Comparison of ENCODE assay signal across 15 mouse cellular contexts in the genomic region with DNA sequence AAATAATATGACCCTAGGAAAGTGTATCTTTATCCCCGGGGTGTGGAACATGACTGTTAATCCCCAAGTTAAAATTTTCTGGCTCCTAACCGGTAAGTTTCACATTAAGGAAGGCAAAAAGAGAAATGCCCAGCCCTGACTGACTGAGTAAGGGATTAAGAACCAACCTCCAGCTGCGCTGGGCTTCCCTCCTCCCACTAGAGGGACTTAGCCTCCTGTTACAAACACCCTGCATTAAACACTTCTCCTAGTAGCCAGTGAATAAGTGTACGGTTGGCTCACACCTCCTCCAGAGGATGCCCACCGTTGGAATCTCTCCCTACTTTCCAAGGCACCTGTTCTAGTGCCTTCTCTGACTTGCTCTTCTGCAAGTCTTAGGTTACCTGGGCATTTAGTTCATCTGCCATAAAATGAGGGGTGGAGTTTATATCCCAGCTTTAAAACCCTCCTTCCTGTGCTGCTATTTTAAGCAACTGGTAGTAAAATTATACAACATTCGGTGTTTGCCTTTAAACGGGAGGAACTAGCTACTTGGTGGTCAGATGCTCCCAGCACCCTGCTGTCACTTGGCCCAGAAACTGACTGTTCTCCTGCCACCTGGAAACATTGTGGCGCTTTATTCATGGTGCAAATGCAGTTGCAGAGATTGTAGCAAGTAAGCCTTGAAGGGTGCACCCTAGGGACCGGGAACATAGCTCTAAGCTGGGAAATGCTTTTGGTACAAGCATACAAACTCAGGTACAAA. TPM values are rescaled to one million over a fixed set of nuclear protein-coding genes. Genes with fewer than 3 reads are reported as not detected.
DNase-seq lines count a peak whose midpoint lies in the region; ATAC-seq and TF ChIP-seq lines count a peak whose summit lies in the region.
"Had no signal": no experiment of that assay in that cellular context is flagged by ENCODE, and none has a peak within 500 bp of the region (broad histone marks: within the 10 kb centered on the region; RNA-seq: fewer than 3 reads in every experiment).

No protein-coding gene starts in this region.

- intact Hi-C loops in gastrocnemius, postnatal 36 days (cut with DNase I) = no loop called here
- intact Hi-C loops in left cerebral cortex, adult 2 months (cut with DNase I) = no loop called here

- H3K9me3 ChIP-seq in intestine, embryonic 14.5 days (ENCODE audit: control insufficient read depth, low read length) = no peaks in the 10 kb centered on the region
- H3K9me3 ChIP-seq: embryonic facial prominence, embryonic 15.5 days; heart, embryonic 13.5 days; liver, embryonic 15.5 days had no signal

- peak overlapping the region; percentile 59; the same call in 1 of the 2 replicates for H3K27ac ChIP-seq in intestine, embryonic 14.5 days (ENCODE audit: low read depth)
- no peak overlapping the region for H3K27ac ChIP-seq in left cerebral cortex, adult 2 months
- H3K27ac ChIP-seq: embryonic facial prominence, embryonic 15.5 days; heart, embryonic 13.5 days; liver, embryonic 15.5 days had no signal

- WGBS in intestine, embryonic 14.5 days = 38% methylated on average over 9 of the region's 9 CpGs

- TF ChIP-seq CTCF in brain, embryonic 14.5 days (IDR thresholded peaks at IDR 0.05; ENCODE audit: borderline replicate concordance, extremely low read depth, insufficient read depth, insufficient read length) = no peak
- TF ChIP-seq CTCF in left cerebral cortex, adult 2 months (IDR thresholded peaks at IDR 0.05) = no peak

- peaks cover 8% of the 10 kb centered on the region; the same call in 1 of the 2 replicates for H3K4me1 ChIP-seq in intestine, embryonic 14.5 days (replicated peaks; ENCODE audit: control insufficient read depth, insufficient read depth, low read length)

- TF ChIP-seq POLR2A in brain, embryonic 14.5 days (IDR thresholded peaks at IDR 0.05; ENCODE audit: borderline replicate concordance, extremely low read depth, insufficient read depth, insufficient read length, poor library complexity, severe bottlenecking) = no peak

- no peaks in the 10 kb centered on the region for H3K36me3 ChIP-seq in intestine, embryonic 14.5 days (ENCODE audit: control insufficient read depth, insufficient read depth, low read length)
- H3K36me3 ChIP-seq: embryonic facial prominence, embryonic 15.5 days; G1E; heart, embryonic 13.5 days; liver, embryonic 15.5 days had no signal

- H3K4me3 ChIP-seq in intestine, embryonic 14.5 days (ENCODE audit: low read depth, low read length) = no peak overlapping the region
- no peak overlapping the region for H3K4me3 ChIP-seq in left cerebral cortex, adult 2 months
- H3K4me3 ChIP-seq: embryonic facial prominence, embryonic 15.5 days; heart, embryonic 13.5 days; liver, embryonic 15.5 days had no signal

- H3K27me3 ChIP-seq in intestine, embryonic 14.5 days (replicated peaks; ENCODE audit: control insufficient read depth, insufficient read depth, low read length) = no peaks in the 10 kb centered on the region
- H3K27me3 ChIP-seq: liver, embryonic 15.5 days had no signal

- peak; percentile 17 for DNase-seq in gastrocnemius, adult 18-20 months (ENCODE audit: low spot score)
- DNase-seq in gastrocnemius, postnatal 36 days = no peak
- peak; percentile 21 for DNase-seq in brain, embryonic 14.5 days (ENCODE audit: low read depth)
- DNase-seq in intestine, embryonic 14.5 days (ENCODE audit: low spot score) = peak; percentile 63
- DNase-seq in kidney, postnatal 25 days = peak; percentile 46 to 82
- DNase-seq in embryo, embryonic 10 days (ENCODE audit: low spot score) = no peak
- DNase-seq in lung, adult 18-20 months = no peak
- no peak for DNase-seq in left cerebral cortex, adult 2 months (ENCODE audit: extremely low spot score in 1 of 2, low spot score in 2 of 2)

- 0 out of 2 replicates have a peak, but pooled peaks have one; percentile 14 for ATAC-seq in intestine, embryonic 14.5 days (replicated peaks; ENCODE audit: low FRiP score, low TSS enrichment, low read depth)
- ATAC-seq: activated CD4-positive, CD25-positive, alpha-beta regulatory T cell, adult 4 months; hindbrain, embryonic 16.5 days had no signal

- no peak overlapping the region for H3K9ac ChIP-seq in intestine, embryonic 14.5 days (ENCODE audit: low read length)
- H3K9ac ChIP-seq: embryonic facial prominence, embryonic 15.5 days; heart, embryonic 13.5 days; liver, embryonic 15.5 days had no signal

- H3K4me2 ChIP-seq in intestine, embryonic 14.5 days (ENCODE audit: low read length) = no peak overlapping the region
- H3K4me2 ChIP-seq: embryonic facial prominence, embryonic 15.5 days; heart, embryonic 13.5 days; liver, embryonic 15.5 days had no signal

RNA-seq across cellular contexts. Expression of a gene that starts 8.2 kb away (rescaled TPM):
- total RNA-seq in gastrocnemius, adult 18-20 months (2021) = 1 to 10 TPM in 1 of 2 experiments, under 1 TPM in 1; 0.59 to 1.0 TPM
- total RNA-seq in gastrocnemius, postnatal 36 days (2021) = under 1 TPM; 0.61 to 0.64 TPM
- 1.6 and 1.8 TPM in 2 replicates for polyA plus RNA-seq in brain, embryonic 14.5 days (2012; rRNA removed)
- polyA plus RNA-seq in intestine, embryonic 14.5 days (2014; fragmentation: Nextera tagmentation; extraction: Ambion mirVana) = 8.6 and 10.2 TPM in 2 replicates
- 1 to 10 TPM; 2.0 to 2.9 TPM for total RNA-seq in left cerebral cortex, adult 2 months (2021)
- total RNA-seq: megakaryocyte, adult 5-6 weeks had no signal
- polyA plus RNA-seq: activated CD4-positive, CD25-positive, alpha-beta regulatory T cell, adult 4 months; G1E had no signal

Comparison
In these comparisons a context has a peak if more than half of its experiments do, and no peak if none do; other contexts are left out.
1. DNase-seq: peak in gastrocnemius, adult 18-20 months (single experiment), brain, embryonic 14.5 days (single experiment), intestine, embryonic 14.5 days (single experiment) and kidney, postnatal 25 days (2 of 2); none in gastrocnemius, postnatal 36 days (0 of 2), embryo, embryonic 10 days (single experiment), lung, adult 18-20 months (0 of 2) and left cerebral cortex, adult 2 months (0 of 2).